ENCODE assay signal across 1 mouse cellular context in the genomic region with DNA sequence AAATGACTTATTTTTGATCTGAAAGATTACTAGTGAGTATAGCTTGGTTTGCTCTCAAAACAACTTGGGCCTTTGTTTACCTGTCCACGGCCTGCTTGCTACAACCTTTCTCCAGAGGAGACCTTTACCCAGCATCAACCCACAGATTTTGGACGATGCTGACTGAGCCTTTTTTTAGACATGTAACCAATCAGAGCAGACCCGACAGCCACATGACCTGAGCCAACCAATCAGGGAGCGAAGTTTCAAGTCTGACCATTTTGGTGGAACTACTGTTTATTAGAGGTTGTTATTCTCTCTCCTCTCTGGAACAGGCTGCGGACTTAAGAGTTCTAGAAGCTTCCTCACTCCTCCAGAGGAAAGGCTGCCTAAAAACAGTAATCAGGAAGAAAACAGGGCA.
TF ChIP-seq lines count a peak whose summit lies in the region.

No protein-coding gene starts in this region.

TF ChIP-seq in CH12.LX, 34 proteins besides CTCF, POLR2A, EP300 and RAD21 (continued from another document):
- no peak for TF ChIP-seq ZMIZ1 (IDR thresholded peaks at IDR 0.05; ENCODE audit: low read depth, low read length)
- no peak for TF ChIP-seq SMC3 (IDR thresholded peaks at IDR 0.05; ENCODE audit: low read depth, low read length)
- peak; percentile 80 for TF ChIP-seq USF1 (IDR thresholded peaks at IDR 0.05; ENCODE audit: low read depth, low read length)
- TF ChIP-seq UBTF (IDR thresholded peaks at IDR 0.05; ENCODE audit: low read depth, low read length), result no peak
- no peak for TF ChIP-seq SIN3A (IDR thresholded peaks at IDR 0.05; ENCODE audit: low read length)
- TF ChIP-seq TCF12 (IDR thresholded peaks at IDR 0.05; ENCODE audit: low read depth, low read length), result no peak
- no peak for TF ChIP-seq IRF4 (IDR thresholded peaks at IDR 0.05; ENCODE audit: low read depth, low read length)
